24 mouse cellular contexts compared by ENCODE assay signal in genomic region chr2:180208976-180209375, GRCm38 (mm10). TPM values are rescaled to one million over a fixed set of nuclear protein-coding genes. Genes with fewer than 3 reads are reported as not detected.
DNase-seq lines count a peak whose midpoint lies in the region; ATAC-seq and TF ChIP-seq lines count a peak whose summit lies in the region.
"Had no signal": no experiment of that assay in that cellular context is flagged by ENCODE, and none has a peak within 500 bp of the region (broad histone marks: within the 10 kb centered on the region; RNA-seq: fewer than 3 reads in every experiment).

No protein-coding gene starts in this region.

- H3K36me3 ChIP-seq in heart, adult 2 months (ENCODE audit: control insufficient read depth, insufficient read depth, low read length), result no peaks in the 10 kb centered on the region
- no peaks in the 10 kb centered on the region for H3K36me3 ChIP-seq in heart, embryonic 11.5 days (ENCODE audit: control insufficient read depth, insufficient read depth, low read length)

- no peak for ATAC-seq in heart, embryonic 11.5 days (replicated peaks; ENCODE audit: insufficient number of reproducible peaks, low FRiP score, low TSS enrichment)
- peak; percentile 30 for ATAC-seq in megakaryocyte progenitor cell, adult 5-6 weeks (replicated peaks; ENCODE audit: poor library complexity)
- ATAC-seq: CD4-positive, CD25-positive, alpha-beta regulatory T cell, adult 4 months; forebrain, embryonic 14.5 days; forebrain, postnatal 0 days; hindbrain, postnatal 0 days; inflammation-experienced regulatory T-cells, adult 6 months; Patski had no signal

- no peak for TF ChIP-seq POLR2A in heart, adult 2 months (IDR thresholded peaks at IDR 0.05; ENCODE audit: insufficient read depth, low read depth, low read length)

- no peak for TF ChIP-seq EP300 in heart, adult 2 months (IDR thresholded peaks at IDR 0.05; ENCODE audit: insufficient read depth, low read depth, low read length)

- peaks cover 2% of the 10 kb centered on the region; the same call in 1 of the 2 replicates for H3K9me3 ChIP-seq in heart, embryonic 11.5 days (replicated peaks; ENCODE audit: control insufficient read depth, low read length)

- H3K79me2 ChIP-seq in heart, adult 2 months (replicated peaks; ENCODE audit: control insufficient read depth, insufficient read depth, low read length), result peaks cover 2% of the 10 kb centered on the region; the same call in 1 of the 2 replicates

- H3K9ac ChIP-seq in heart, adult 2 months (ENCODE audit: low read depth, low read length), result no peak overlapping the region
- H3K9ac ChIP-seq in heart, embryonic 11.5 days (ENCODE audit: low read depth, low read length), result no peak overlapping the region
- H3K9ac ChIP-seq: forebrain, postnatal 0 days; heart, embryonic 13.5 days; hindbrain, embryonic 14.5 days had no signal

- 88% methylated on average over 1 of the region's 1 CpGs for whole genome bisulfite sequencing in heart, adult 2 months
- 84% methylated on average over 1 of the region's 1 CpGs for WGBS in heart, embryonic 11.5 days (ENCODE audit: insufficient replicate concordance)

- no peak overlapping the region for H3K4me3 ChIP-seq in heart, adult 2 months
- no peak overlapping the region for H3K4me3 ChIP-seq in heart, embryonic 11.5 days (ENCODE audit: low read depth, low read length)
- H3K4me3 ChIP-seq: heart, embryonic 13.5 days had no signal

- no peak overlapping the region for H3K4me2 ChIP-seq in heart, embryonic 11.5 days
- H3K4me2 ChIP-seq: heart, embryonic 13.5 days; hindbrain, embryonic 14.5 days had no signal

- no peak for DNase-seq in heart, adult 2 months
- DNase-seq in 416B (ENCODE audit: low read depth) (peak; percentile 60), MEL-GATA-1-ER (ENCODE audit: extremely low read depth, low read depth) (peak; percentile 31)
- DNase-seq in urinary bladder, postnatal 25 days (ENCODE audit: low spot score), result no peak
- DNase-seq in heart, adult 9 months (ENCODE audit: low spot score in 2 of 2), result no peak
- DNase-seq in retina, postnatal 1 day, result no peak
- DNase-seq: adrenal gland, postnatal 10 days; adrenal gland, postnatal 36 days; cerebellum, adult 18-20 months; cerebellum, adult 9-10 months; cerebellum, postnatal 14 days; forebrain, postnatal 0 days; gastrocnemius, postnatal 25 days; heart, postnatal 14 days; heart, postnatal 4 days had no signal

- H3K4me1 ChIP-seq in heart, adult 2 months (ENCODE audit: control insufficient read depth, insufficient read depth, low read length), result peaks cover 8% of the 10 kb centered on the region
- H3K4me1 ChIP-seq in heart, embryonic 11.5 days (ENCODE audit: control insufficient read depth, insufficient read depth, low read length), result no peaks in the 10 kb centered on the region; the same call in none of the 2 replicates

- intact Hi-C loops in heart, adult 2 months (cut with DNase I), result loop anchor here (1.0 to 10.0 kb wide), 3 partner anchors 18 to 136 kb away; no protein-coding TSS in a partner anchor

- 0 out of 2 replicates have a peak, but pooled peaks have one; percentile 10 for TF ChIP-seq CTCF in heart, adult 2 months (IDR thresholded peaks at IDR 0.05)

- H3K27me3 ChIP-seq in heart, adult 2 months (ENCODE audit: control insufficient read depth, insufficient read depth, low read length), result no peaks in the 10 kb centered on the region
- no peaks in the 10 kb centered on the region for H3K27me3 ChIP-seq in heart, embryonic 11.5 days (ENCODE audit: control insufficient read depth, insufficient read depth, low read length)
- H3K27me3 ChIP-seq: heart, embryonic 13.5 days; Patski had no signal

- H3K27ac ChIP-seq in heart, adult 2 months, result no peak overlapping the region; the same call in 1 of the 2 replicates
- no peak overlapping the region for H3K27ac ChIP-seq in heart, embryonic 11.5 days (ENCODE audit: low read depth, low read length)
- H3K27ac ChIP-seq: heart, embryonic 13.5 days; hindbrain, embryonic 14.5 days; hindbrain, postnatal 0 days had no signal

RNA-seq across cellular contexts. Expression of gene Lama5, which starts 16.7 kb away (rescaled TPM):
- 100 to 1,000 TPM in 1 of 2 experiments, 10 to 100 TPM in 1; 66.3 to 104 TPM for total RNA-seq in heart, adult 2 months (2021)
- polyA plus RNA-seq in heart, adult 2 months (2012; rRNA removed), result 83.6 and 109 TPM in 2 replicates
- 24.0 and 27.5 TPM in 2 replicates for polyA plus RNA-seq in heart, embryonic 11.5 days (2014; fragmentation: Nextera tagmentation; extraction: Ambion mirVana)
- 0.07 and 2.1 TPM in 2 replicates for total RNA-seq in megakaryocyte progenitor cell, adult 5-6 weeks (2015)
- 0.03 and 0.08 TPM in 2 replicates for total RNA-seq in megakaryocyte progenitor cell, adult 5-6 weeks (2017)

RNA-seq across cellular contexts. Expression of gene Adrm1, which starts 37.7 kb away (rescaled TPM):
- total RNA-seq in heart, adult 2 months (2021), result 10 to 100 TPM; 79.2 to 89.0 TPM
- polyA plus RNA-seq in heart, adult 2 months (2012; rRNA removed), result 56.6 and 76.0 TPM in 2 replicates
- polyA plus RNA-seq in heart, embryonic 11.5 days (2014; fragmentation: Nextera tagmentation; extraction: Ambion mirVana), result 121 and 126 TPM in 2 replicates
- 67.6 and 85.2 TPM in 2 replicates for total RNA-seq in megakaryocyte progenitor cell, adult 5-6 weeks (2015)
- 52.9 and 84.5 TPM in 2 replicates for total RNA-seq in megakaryocyte progenitor cell, adult 5-6 weeks (2017)

RNA-seq across cellular contexts. Expression of gene Rps21, which starts 48.2 kb away (rescaled TPM):
- total RNA-seq in heart, adult 2 months (2021), result 100 to 1,000 TPM; 506 to 570 TPM
- polyA plus RNA-seq in heart, adult 2 months (2012; rRNA removed), result 991 and 1,183 TPM in 2 replicates
- polyA plus RNA-seq in heart, embryonic 11.5 days (2014; fragmentation: Nextera tagmentation; extraction: Ambion mirVana), result 347 and 390 TPM in 2 replicates
- 1,700 and 1,787 TPM in 2 replicates for total RNA-seq in megakaryocyte progenitor cell, adult 5-6 weeks (2015)
- total RNA-seq in megakaryocyte progenitor cell, adult 5-6 weeks (2017), result 2,626 and 3,717 TPM in 2 replicates

Comparison
In these comparisons a context has a peak if more than half of its experiments do, and no peak if none do; other contexts are left out.
1. DNase-seq: peak in 416B (single experiment) and MEL-GATA-1-ER (single experiment); none in heart, adult 2 months (0 of 2), urinary bladder, postnatal 25 days (single experiment), heart, adult 9 months (0 of 2) and retina, postnatal 1 day (single experiment).
2. RNA of gene Lama5, which starts 16.7 kb away (total RNA-seq): 66.3 to 104 TPM in heart, adult 2 months; 0.03 to 2.1 TPM in megakaryocyte progenitor cell, adult 5-6 weeks; every median in the first group is over 10 times any median in the second.